Mouse (Mus musculus) stomach, postnatal 0 days (tissue): ENCODE measurements at regions not wholly inside any gene's neighbourhood (a gene's known extent, or its start where the extent isn't known, plus 50 kb on each side); places are given as distances from the start of the nearest gene placed in this dataset.

ENCODE experiments used
- CTCF ChIP-seq: IDR thresholded peaks from 2 replicates; pipeline ENCODE4 v1.5.1; 2016; ENCODE audit warnings: antibody characterized with exemption, low read depth, mild to moderate bottlenecking, moderate library complexity
- EP300 ChIP-seq: optimal IDR thresholded peaks from 2 replicates; pipeline ENCODE3; 2016; ENCODE audit warnings: antibody characterized with exemption

GRCm38 (mm10) chr4:67662122-67662521 lies 834.7 kb downstream of the Tlr4 start:
- TF ChIP-seq EP300 (no peak), CTCF (no peak)
